Mouse (Mus musculus): ENCODE results near the gene Them4.

- TF ChIP-seq CTCF (IDR thresholded peaks at IDR 0.05; ENCODE audit: low read depth) (no peak), EP300 (optimal IDR thresholded peaks at IDR 0.05) (no peak)
These were observed 64.7 kb downstream of the Them4 start for GRCm38 (mm10) chr3:94374636-94375035.
